Mouse (Mus musculus) embryonic facial prominence, embryonic 11.5 days (tissue): Measurements from ENCODE around the gene Mst1r. TPM values are rescaled to one million over a fixed set of nuclear protein-coding genes. Genes with fewer than 3 reads are reported as not detected.

Experiments used
- ATAC-seq: fragments of 200-750 bp; cut with Nextera tagmentation; replicated peaks from 2 replicates; pipeline ENCODE4 v1.8.0; 2017; ENCODE audit warnings: low read depth; ENCODE audit not compliant: insufficient number of reproducible peaks, low FRiP score, low TSS enrichment
- DNase-seq: peaks from one replicate; pipeline ENCODE4 v3.0.0-alpha.2; 2015; ENCODE audit warnings: low spot score
- H3K27ac ChIP-seq: fragments of 300-500 bp; sonication (generic); replicated peaks from 2 replicates; pipeline ENCODE4 v1.5.1; 2014; ENCODE audit warnings: mild to moderate bottlenecking, low read depth, low read length, control low read depth
- H3K27me3 ChIP-seq: fragments of 300-500 bp; sonication (generic); 2 replicates; pipeline ENCODE4 v1.6.1; 2014; ENCODE audit warnings: mild to moderate bottlenecking, low read length, moderate library complexity, mixed read lengths; ENCODE audit not compliant: control insufficient read depth, insufficient read depth
- H3K36me3 ChIP-seq: fragments of 300-500 bp; sonication (generic); replicated peaks from 2 replicates; pipeline ENCODE4 v1.6.1; 2014; ENCODE audit warnings: low read depth, mild to moderate bottlenecking, low read length, moderate library complexity, mixed read lengths; ENCODE audit not compliant: control insufficient read depth, insufficient read depth
- H3K4me1 ChIP-seq: fragments of 300-500 bp; sonication (generic); 2 replicates; pipeline ENCODE4 v1.6.1; 2014; ENCODE audit warnings: low read length, mixed read lengths; ENCODE audit not compliant: control insufficient read depth, insufficient read depth
- H3K4me2 ChIP-seq: fragments of 300-500 bp; sonication (generic); 2 replicates; pipeline ENCODE4 v1.6.1; 2014; ENCODE audit warnings: low read depth, mild to moderate bottlenecking, control low read depth, low read length, moderate library complexity
- H3K4me3 ChIP-seq: fragments of 300-500 bp; sonication (generic); 2 replicates; pipeline ENCODE4 v1.5.1; 2014; ENCODE audit warnings: low read depth, low read length, control low read depth
- H3K9ac ChIP-seq: fragments of 300-500 bp; sonication (generic); replicated peaks from 2 replicates; pipeline ENCODE4 v1.6.1; 2014; ENCODE audit warnings: mild to moderate bottlenecking, control low read depth, low read length
- H3K9me3 ChIP-seq: fragments of 300-500 bp; sonication (generic); replicated peaks from 2 replicates; pipeline ENCODE4 v1.6.1; 2016; ENCODE audit warnings: mild to moderate bottlenecking, low read length, inconsistent platforms, mixed read lengths; ENCODE audit not compliant: control insufficient read depth
- WGBS: fragments of 180-500 bp; shearing (Covaris S2); extraction: QIAGEN DNeasy Blood & Tissue Kit; methylation state at CpG from one replicate; pipeline ENCODE4 v1.1.7; 2014; 5-methylcytosine and 5-hydroxymethylcytosine counted together
- polyA plus RNA-seq: library from polyadenylated mRNA; unstranded; fragments of >200 nt; fragmentation: Nextera tagmentation; extraction: Ambion mirVana; gene quantifications from 2 replicates; pipeline ENCODE4 v1.2.1, GENCODE M21; 2014

Gene Mst1r
- polyA plus RNA-seq, 1 experiment from 2014 or later, result 0.49 TPM

DNA sequence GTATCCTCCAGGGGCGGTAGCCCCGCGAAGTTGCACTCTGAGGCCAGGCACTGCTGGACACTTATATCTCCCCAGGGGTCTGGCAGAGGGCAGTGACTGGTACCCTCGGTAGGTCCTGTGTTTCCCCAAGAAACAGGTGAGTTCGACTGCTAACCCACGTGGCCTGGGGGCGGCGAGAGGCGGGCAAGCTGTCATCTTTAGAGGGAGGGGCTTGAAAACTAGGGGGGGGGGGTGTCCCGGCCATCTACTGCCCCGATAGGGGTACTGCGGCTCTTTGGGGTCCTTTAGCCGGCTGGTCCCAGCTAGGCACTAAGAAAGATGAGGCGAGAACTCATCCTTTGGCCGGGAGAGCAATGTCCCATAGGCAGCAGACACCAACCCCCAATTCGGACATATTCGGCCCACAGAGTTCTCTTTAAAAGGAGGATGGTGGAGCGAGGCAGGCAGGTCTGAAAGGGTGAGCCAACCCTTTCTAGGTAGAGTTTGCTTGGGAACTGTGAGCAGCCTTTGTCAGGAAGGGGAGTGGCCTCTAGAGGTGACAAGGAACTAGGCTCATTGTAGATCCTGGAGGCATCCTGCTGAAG lies 18.3 kb upstream of the Mst1r start:
- ATAC-seq, result peak; percentile 75
- DNase-seq, result peak; percentile 52
- Histone ChIP-seq H3K27ac (no peak overlapping the region), H3K36me3 (no peaks in the 10 kb centered on the region), H3K4me1 (no peaks in the 10 kb centered on the region), H3K9ac (peak overlapping the region; percentile 60), H3K4me3 (peak overlapping the region; percentile 68), H3K4me2 (peak overlapping the region; percentile 79), H3K9me3 (no peaks in the 10 kb centered on the region), H3K27me3 (no peaks in the 10 kb centered on the region)
- WGBS, result under 1% methylated on average over 18 of the region's 18 CpGs

DNA sequence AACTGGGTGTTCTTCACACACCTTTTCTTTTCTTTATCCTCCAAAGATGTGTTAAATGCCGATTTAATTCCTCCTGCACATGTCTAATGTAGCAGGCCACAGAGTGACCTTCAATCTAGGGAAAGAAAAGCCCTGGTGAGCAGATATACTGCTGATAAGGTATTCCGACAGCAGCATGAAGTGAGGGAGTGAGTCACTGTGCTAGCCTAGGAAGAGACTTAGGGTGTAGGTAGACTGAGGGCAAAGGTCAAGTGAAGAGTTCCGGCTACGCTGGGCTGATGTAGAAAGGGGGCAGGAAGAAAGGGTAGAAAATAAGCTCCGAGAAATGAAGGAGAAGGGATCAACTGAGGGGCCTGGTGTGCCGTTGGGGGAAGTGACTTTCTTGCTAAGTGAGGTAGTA lies 16.4 kb upstream of the Mst1r start:
- no peaks in the 10 kb centered on the region for H3K9me3 ChIP-seq
- no peaks in the 10 kb centered on the region for H3K4me1 ChIP-seq
- H3K27ac ChIP-seq, result no peak overlapping the region
- no peak overlapping the region for H3K4me2 ChIP-seq
- no peak overlapping the region for H3K4me3 ChIP-seq
- DNase-seq, result no peak
- no peaks in the 10 kb centered on the region for H3K36me3 ChIP-seq
- WGBS, result 87% methylated on average over 6 of the region's 6 CpGs
- no peaks in the 10 kb centered on the region for H3K27me3 ChIP-seq
- H3K9ac ChIP-seq, result no peak overlapping the region
- no peak for ATAC-seq

DNA sequence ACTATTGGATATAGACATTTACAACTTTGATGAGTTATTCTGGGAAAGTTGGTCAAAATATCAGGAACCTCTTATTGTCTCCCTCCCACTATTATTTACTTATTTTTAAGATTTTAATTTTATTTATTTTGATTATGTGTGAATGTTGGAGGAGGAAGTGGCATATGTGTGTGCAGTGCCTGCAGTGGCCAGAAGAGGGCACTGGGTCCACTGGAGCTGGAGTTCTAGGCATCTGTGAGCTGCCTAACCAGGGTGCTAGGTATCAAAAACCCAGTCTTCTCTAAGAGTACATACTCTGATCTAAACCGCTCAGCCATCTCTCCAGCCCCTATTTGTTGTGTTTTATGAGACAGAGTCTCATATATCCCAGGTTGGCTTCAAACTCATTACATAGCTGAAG lies 15.7 kb upstream of the Mst1r start:
- H3K27me3 ChIP-seq, result no peaks in the 10 kb centered on the region
- H3K4me1 ChIP-seq, result no peaks in the 10 kb centered on the region
- H3K9ac ChIP-seq, result no peak overlapping the region
- 96% methylated on average over 1 of the region's 1 CpGs for WGBS
- no peaks in the 10 kb centered on the region for H3K9me3 ChIP-seq
- no peaks in the 10 kb centered on the region for H3K36me3 ChIP-seq
- H3K27ac ChIP-seq, result no peak overlapping the region
- H3K4me2 ChIP-seq, result no peak overlapping the region
- no peak for ATAC-seq
- DNase-seq, result no peak
- no peak overlapping the region for H3K4me3 ChIP-seq

GRCm38 (mm10) chr9:107898563-107898962 lies 8.1 kb upstream of the Mst1r start:
- ATAC-seq (no peak), DNase-seq (no peak)
- H3K4me3 ChIP-seq, result no peak overlapping the region
- H3K36me3 ChIP-seq, result no peaks in the 10 kb centered on the region
- 80% methylated on average over 10 of the region's 10 CpGs for WGBS
- H3K9ac ChIP-seq, result no peak overlapping the region
- no peaks in the 10 kb centered on the region; the same call in 1 of the 2 replicates for H3K4me1 ChIP-seq
- no peak overlapping the region for H3K27ac ChIP-seq
- no peaks in the 10 kb centered on the region for H3K9me3 ChIP-seq
- H3K4me2 ChIP-seq, result no peak overlapping the region
- peaks cover 3% of the 10 kb centered on the region for H3K27me3 ChIP-seq

DNA sequence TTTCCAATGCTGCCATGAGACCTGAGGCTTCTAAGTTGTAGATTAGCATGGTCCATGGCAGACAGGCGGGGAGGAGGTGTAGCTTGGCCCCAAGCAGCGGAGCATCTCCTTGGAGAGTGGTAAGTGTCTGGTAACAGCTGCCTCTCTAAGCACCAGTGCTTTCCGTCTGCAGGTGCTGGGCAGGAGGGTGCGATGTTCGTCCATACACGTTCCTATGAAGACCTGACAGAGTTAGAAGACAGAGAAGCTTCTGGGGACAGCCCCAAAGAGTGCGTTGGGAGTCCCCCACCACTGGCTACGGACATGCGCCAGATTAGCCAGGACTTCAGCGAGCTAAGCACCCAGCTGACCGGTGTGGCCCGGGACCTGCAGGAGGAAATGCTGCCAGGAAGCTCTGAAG lies 6.8 kb upstream of the Mst1r start:
- Histone ChIP-seq H3K36me3 (no peaks in the 10 kb centered on the region), H3K4me3 (no peak overlapping the region), H3K9ac (no peak overlapping the region), H3K9me3 (no peaks in the 10 kb centered on the region), H3K27me3 (peaks cover 3% of the 10 kb centered on the region), H3K4me1 (no peaks in the 10 kb centered on the region; the same call in 1 of the 2 replicates), H3K27ac (no peak overlapping the region), H3K4me2 (no peak overlapping the region)
- WGBS, result 61% methylated on average over 12 of the region's 12 CpGs
- no peak for ATAC-seq
- DNase-seq, result no peak

DNA sequence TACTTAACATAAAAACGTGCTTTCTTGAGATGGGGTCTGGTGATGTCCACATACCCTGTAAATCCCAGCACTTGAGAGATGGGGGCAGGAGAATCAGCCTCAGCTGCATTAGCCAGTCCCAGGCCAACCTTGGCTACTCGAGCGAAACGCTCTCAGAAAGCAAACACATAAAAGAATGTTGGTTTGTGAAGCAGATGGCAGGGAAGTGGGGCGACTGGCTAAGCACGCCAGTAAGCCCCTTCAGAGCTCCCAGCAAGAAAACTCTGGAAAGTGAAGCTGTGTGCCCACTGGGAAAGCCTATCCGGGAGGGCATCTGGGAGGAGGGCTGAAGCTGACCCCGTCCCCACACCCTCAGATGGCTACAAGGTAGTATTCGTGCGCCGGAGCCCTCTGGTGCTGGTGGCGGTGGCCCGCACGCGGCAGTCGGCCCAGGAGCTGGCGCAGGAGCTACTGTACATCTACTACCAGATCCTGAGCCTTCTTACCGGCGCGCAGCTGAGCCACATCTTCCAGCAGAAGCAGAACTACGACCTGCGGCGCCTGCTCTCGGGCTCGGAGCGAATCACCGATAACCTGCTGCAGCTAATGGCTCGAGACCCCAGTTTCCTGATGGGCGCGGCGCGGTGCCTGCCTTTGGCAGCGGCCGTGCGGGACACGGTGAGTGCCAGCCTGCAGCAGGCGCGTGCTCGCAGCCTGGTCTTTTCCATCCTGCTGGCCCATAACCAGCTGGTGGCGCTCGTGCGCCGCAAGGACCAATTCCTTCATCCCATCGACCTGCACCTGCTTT lies 5.6 kb upstream of the Mst1r start:
- DNase-seq (peak; percentile 85), ATAC-seq (no peak)
- H3K9ac ChIP-seq, result peak overlapping the region; percentile 26
- peak overlapping the region; percentile 71 for H3K4me2 ChIP-seq
- H3K36me3 ChIP-seq, result no peaks in the 10 kb centered on the region
- H3K4me3 ChIP-seq, result peak overlapping the region; percentile 25
- H3K9me3 ChIP-seq, result no peaks in the 10 kb centered on the region
- 3% methylated on average over 44 of the region's 44 CpGs for WGBS
- H3K27me3 ChIP-seq, result peaks cover 3% of the 10 kb centered on the region
- no peaks in the 10 kb centered on the region; the same call in 1 of the 2 replicates for H3K4me1 ChIP-seq
- no peak overlapping the region for H3K27ac ChIP-seq

DNA sequence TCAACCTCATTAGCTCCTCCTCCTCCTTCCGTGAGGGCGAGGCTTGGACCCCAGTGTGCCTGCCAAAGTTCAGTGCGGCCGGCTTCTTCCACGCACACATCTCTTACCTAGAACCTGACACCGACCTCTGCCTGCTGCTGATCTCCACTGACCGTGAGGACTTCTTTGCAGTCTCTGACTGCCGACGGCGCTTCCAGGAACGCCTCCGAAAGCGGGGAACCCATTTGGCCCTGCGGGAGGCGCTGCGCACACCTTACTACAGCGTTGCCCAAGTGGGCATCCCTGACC lies 5.1 kb upstream of the Mst1r start:
- 9% methylated on average over 17 of the region's 17 CpGs for WGBS
- ATAC-seq (no peak), DNase-seq (no peak)
- H3K9ac ChIP-seq, result no peak overlapping the region; the same call in 1 of the 2 replicates
- H3K9me3 ChIP-seq, result no peaks in the 10 kb centered on the region
- peak overlapping the region; percentile 71 for H3K4me2 ChIP-seq
- no peak overlapping the region for H3K27ac ChIP-seq
- H3K27me3 ChIP-seq, result peaks cover 3% of the 10 kb centered on the region
- no peak overlapping the region for H3K4me3 ChIP-seq
- H3K36me3 ChIP-seq, result no peaks in the 10 kb centered on the region
- H3K4me1 ChIP-seq, result no peaks in the 10 kb centered on the region; the same call in 1 of the 2 replicates

- Histone ChIP-seq H3K27me3 (peaks cover 3% of the 10 kb centered on the region), H3K9ac (no peak overlapping the region), H3K9me3 (no peaks in the 10 kb centered on the region), H3K27ac (no peak overlapping the region), H3K4me1 (no peaks in the 10 kb centered on the region; the same call in 1 of the 2 replicates), H3K36me3 (no peaks in the 10 kb centered on the region), H3K4me2 (no peak overlapping the region), H3K4me3 (no peak overlapping the region)
- 10% methylated on average over 4 of the region's 4 CpGs for WGBS
- ATAC-seq (peak; percentile 54), DNase-seq (peak; percentile 94)
Observed at GRCm38 (mm10) chr9:107904726-107905125, 1.9 kb upstream of the Mst1r start.
